Mouse (Mus musculus): Measurements from ENCODE around the gene Plaur. TPM values are rescaled to one million over a fixed set of nuclear protein-coding genes. Genes with fewer than 3 reads are reported as not detected.

Gene Plaur
- polyA plus RNA-seq, 1 experiment from 2014 or later = 2.3 TPM

GRCm38 (mm10) chr7:24428725-24429124 lies 33.6 kb upstream of the Plaur start:
- DNase-seq (no peak), ATAC-seq (ENCODE audit: low read depth) (no peak)
- Histone ChIP-seq H3K4me3 (replicated peaks) (no peak overlapping the region), H3K9me3 (replicated peaks) (no peaks in the 10 kb centered on the region), H3K27ac (no peak overlapping the region), H3K4me2 (no peak overlapping the region), H3K9ac (no peak overlapping the region), H3K36me3 (no peaks in the 10 kb centered on the region), H3K27me3 (peaks cover 22% of the 10 kb centered on the region), H3K4me1 (replicated peaks) (no peaks in the 10 kb centered on the region; the same call in 1 of the 2 replicates)
- WGBS (ENCODE audit: insufficient replicate concordance) = 81% methylated on average over 5 of the region's 5 CpGs

DNA sequence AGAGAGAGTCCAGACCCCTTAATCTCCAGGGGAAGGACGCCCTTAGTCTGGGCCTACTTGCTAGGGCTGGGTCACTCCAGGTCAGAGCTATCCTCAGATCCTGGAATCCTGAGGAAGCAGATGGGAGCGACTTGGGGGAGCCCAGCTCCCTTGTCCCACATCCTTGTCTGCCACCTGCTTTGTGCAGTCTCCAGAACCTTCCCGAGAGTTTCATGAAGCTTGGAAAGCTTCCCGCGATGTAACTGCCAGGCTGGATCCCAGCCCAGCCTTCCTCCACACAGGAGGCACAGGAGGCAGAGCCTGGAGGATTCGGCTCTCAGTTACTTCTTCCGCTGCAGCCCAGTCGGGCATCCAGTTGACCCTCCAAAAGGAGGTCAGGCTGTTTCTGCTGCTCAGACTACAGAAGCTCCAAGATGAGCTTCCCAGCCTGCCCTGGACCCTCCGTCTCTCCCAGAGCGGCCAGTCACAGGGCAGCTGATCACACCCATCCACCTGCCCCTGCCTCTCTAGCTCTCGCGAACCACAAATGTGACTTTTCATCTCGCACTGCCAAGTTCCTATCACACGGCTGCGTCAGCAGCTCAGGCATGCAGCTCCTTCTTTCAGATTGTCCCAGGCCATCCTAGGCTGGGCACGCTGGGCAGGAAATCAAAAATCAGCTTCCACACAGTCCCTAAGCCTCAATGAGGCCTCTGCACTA lies 32.7 kb upstream of the Plaur start:
- H3K4me1 ChIP-seq (replicated peaks) = no peaks in the 10 kb centered on the region; the same call in 1 of the 2 replicates
- DNase-seq (no peak), ATAC-seq (ENCODE audit: low read depth) (no peak)
- no peak overlapping the region for H3K27ac ChIP-seq
- peaks cover 29% of the 10 kb centered on the region for H3K27me3 ChIP-seq
- H3K36me3 ChIP-seq = no peaks in the 10 kb centered on the region
- H3K9me3 ChIP-seq (replicated peaks) = no peaks in the 10 kb centered on the region
- 69% methylated on average over 16 of the region's 16 CpGs for WGBS (ENCODE audit: insufficient replicate concordance)
- H3K4me2 ChIP-seq = no peak overlapping the region
- no peak overlapping the region for H3K4me3 ChIP-seq (replicated peaks)
- no peak overlapping the region for H3K9ac ChIP-seq

- Histone ChIP-seq H3K27me3 (peaks cover 29% of the 10 kb centered on the region), H3K27ac (no peak overlapping the region), H3K36me3 (no peaks in the 10 kb centered on the region), H3K9me3 (replicated peaks) (no peaks in the 10 kb centered on the region), H3K4me1 (replicated peaks) (no peaks in the 10 kb centered on the region), H3K4me3 (replicated peaks) (no peak overlapping the region), H3K9ac (no peak overlapping the region), H3K4me2 (no peak overlapping the region)
- no peak for DNase-seq
- ATAC-seq (ENCODE audit: low read depth) = no peak
- WGBS (ENCODE audit: insufficient replicate concordance) = 75% methylated on average over 15 of the region's 15 CpGs
Observed at GRCm38 (mm10) chr7:24430551-24431345, 31.5 kb upstream of the Plaur start.

DNA sequence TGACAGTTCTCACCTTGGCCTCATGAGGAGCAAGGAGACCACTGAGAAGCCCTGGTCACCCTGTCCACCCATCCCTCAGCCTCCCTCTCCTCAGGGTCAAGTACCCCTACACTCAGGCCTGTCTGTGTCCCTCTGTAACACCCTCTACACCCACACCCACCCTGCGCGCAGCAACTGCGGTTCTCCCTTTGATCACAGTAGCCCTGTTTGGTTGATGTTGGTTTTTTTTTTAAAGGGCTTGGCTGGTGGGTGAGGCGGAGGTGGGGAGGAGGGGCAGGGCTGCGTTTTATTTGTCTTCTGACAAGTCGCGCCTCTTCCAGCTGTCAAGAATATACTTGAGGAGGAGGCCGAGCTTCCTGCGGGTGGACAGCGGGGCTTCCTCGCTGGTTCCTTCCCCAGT lies 30.6 kb upstream of the Plaur start:
- 38% methylated on average over 11 of the region's 11 CpGs for WGBS (ENCODE audit: insufficient replicate concordance)
- H3K27ac ChIP-seq = no peak overlapping the region
- no peak overlapping the region for H3K4me2 ChIP-seq
- H3K36me3 ChIP-seq = no peaks in the 10 kb centered on the region
- ATAC-seq (ENCODE audit: low read depth) (no peak), DNase-seq (no peak)
- peaks cover 29% of the 10 kb centered on the region for H3K27me3 ChIP-seq
- H3K9ac ChIP-seq = no peak overlapping the region
- no peaks in the 10 kb centered on the region for H3K9me3 ChIP-seq (replicated peaks)
- H3K4me3 ChIP-seq (replicated peaks) = no peak overlapping the region
- H3K4me1 ChIP-seq (replicated peaks) = no peaks in the 10 kb centered on the region

- H3K4me3 ChIP-seq (replicated peaks) = no peak overlapping the region
- ATAC-seq (ENCODE audit: low read depth) = no peak
Observed at GRCm38 (mm10) chr7:24435305-24435704, 27.0 kb upstream of the Plaur start.

GRCm38 (mm10) chr7:24437981-24438380 lies 24.3 kb upstream of the Plaur start:
- 48% methylated on average over 10 of the region's 10 CpGs for WGBS (ENCODE audit: insufficient replicate concordance)
- no peak overlapping the region for H3K4me2 ChIP-seq
- no peak overlapping the region for H3K27ac ChIP-seq
- H3K9ac ChIP-seq = no peak overlapping the region
- H3K9me3 ChIP-seq (replicated peaks) = no peaks in the 10 kb centered on the region
- DNase-seq (no peak), ATAC-seq (ENCODE audit: low read depth) (no peak)
- H3K4me3 ChIP-seq (replicated peaks) = no peak overlapping the region
- no peaks in the 10 kb centered on the region for H3K36me3 ChIP-seq
- H3K4me1 ChIP-seq (replicated peaks) = no peaks in the 10 kb centered on the region
- H3K27me3 ChIP-seq = peaks cover 14% of the 10 kb centered on the region

More at GRCm38 (mm10) chr7:24435305-24435704, 27.0 kb upstream of the Plaur start:
- H3K27ac ChIP-seq = no peak overlapping the region
- WGBS (ENCODE audit: insufficient replicate concordance) = 63% methylated on average over 5 of the region's 5 CpGs
- no peaks in the 10 kb centered on the region for H3K36me3 ChIP-seq
- no peak for DNase-seq
- H3K4me2 ChIP-seq = no peak overlapping the region
- no peak overlapping the region for H3K9ac ChIP-seq
- no peaks in the 10 kb centered on the region for H3K4me1 ChIP-seq (replicated peaks)
- no peaks in the 10 kb centered on the region for H3K9me3 ChIP-seq (replicated peaks)
- H3K27me3 ChIP-seq = peaks cover 29% of the 10 kb centered on the region

GRCm38 (mm10) chr7:24439191-24439590 lies 23.1 kb upstream of the Plaur start:
- Histone ChIP-seq H3K36me3 (no peaks in the 10 kb centered on the region), H3K4me1 (replicated peaks) (no peaks in the 10 kb centered on the region), H3K27ac (no peak overlapping the region), H3K27me3 (peaks cover 2% of the 10 kb centered on the region; the same call in 1 of the 2 replicates), H3K4me3 (replicated peaks) (no peak overlapping the region), H3K4me2 (no peak overlapping the region), H3K9me3 (replicated peaks) (no peaks in the 10 kb centered on the region), H3K9ac (no peak overlapping the region)
- no peak for ATAC-seq (ENCODE audit: low read depth)
- no peak for DNase-seq
- WGBS (ENCODE audit: insufficient replicate concordance) = 67% methylated on average over 6 of the region's 6 CpGs

GRCm38 (mm10) chr7:24439891-24440290 lies 22.4 kb upstream of the Plaur start:
- DNase-seq = no peak
- H3K4me3 ChIP-seq (replicated peaks) = no peak overlapping the region
- no peak overlapping the region for H3K4me2 ChIP-seq
- H3K36me3 ChIP-seq = no peaks in the 10 kb centered on the region
- 57% methylated on average over 7 of the region's 7 CpGs for WGBS (ENCODE audit: insufficient replicate concordance)
- no peaks in the 10 kb centered on the region for H3K9me3 ChIP-seq (replicated peaks)
- no peak for ATAC-seq (ENCODE audit: low read depth)
- H3K27ac ChIP-seq = no peak overlapping the region
- no peaks in the 10 kb centered on the region for H3K27me3 ChIP-seq
- H3K4me1 ChIP-seq (replicated peaks) = no peaks in the 10 kb centered on the region
- no peak overlapping the region for H3K9ac ChIP-seq

GRCm38 (mm10) chr7:24441785-24442184 lies 20.5 kb upstream of the Plaur start:
- Histone ChIP-seq H3K27ac (no peak overlapping the region), H3K4me1 (replicated peaks) (no peaks in the 10 kb centered on the region), H3K9ac (no peak overlapping the region), H3K9me3 (replicated peaks) (no peaks in the 10 kb centered on the region), H3K4me3 (replicated peaks) (no peak overlapping the region), H3K27me3 (no peaks in the 10 kb centered on the region), H3K4me2 (no peak overlapping the region), H3K36me3 (no peaks in the 10 kb centered on the region)
- 9% methylated on average over 1 of the region's 1 CpGs for WGBS (ENCODE audit: insufficient replicate concordance)
- DNase-seq (peak; percentile 47), ATAC-seq (ENCODE audit: low read depth) (peak; percentile 54; the same call in 1 of the 2 replicates)

DNA sequence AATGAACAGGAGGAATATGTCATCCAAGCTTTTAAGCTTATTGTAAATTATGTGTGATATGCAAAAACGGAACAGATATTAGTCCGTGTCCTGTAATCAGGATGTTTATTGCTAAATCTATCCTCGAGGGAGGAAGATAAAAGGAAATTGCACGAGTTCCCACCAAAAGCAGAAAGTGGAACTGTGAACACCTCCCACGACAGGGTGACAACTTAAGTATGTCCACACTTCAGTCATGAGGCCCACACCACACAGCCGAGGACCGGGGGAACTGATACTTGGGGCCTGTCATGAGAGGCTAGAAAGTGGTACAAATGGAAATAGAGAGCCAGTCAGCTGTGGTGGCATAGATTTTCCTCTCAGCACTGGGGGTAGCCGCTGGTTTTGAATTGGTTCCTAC lies 20.0 kb upstream of the Plaur start:
- no peaks in the 10 kb centered on the region for H3K36me3 ChIP-seq
- ATAC-seq (ENCODE audit: low read depth) (no peak), DNase-seq (no peak)
- H3K27me3 ChIP-seq = no peaks in the 10 kb centered on the region
- H3K4me1 ChIP-seq (replicated peaks) = no peaks in the 10 kb centered on the region
- 49% methylated on average over 8 of the region's 8 CpGs for WGBS (ENCODE audit: insufficient replicate concordance)
- H3K4me2 ChIP-seq = no peak overlapping the region
- no peak overlapping the region for H3K9ac ChIP-seq
- H3K27ac ChIP-seq = no peak overlapping the region
- no peak overlapping the region for H3K4me3 ChIP-seq (replicated peaks)
- no peaks in the 10 kb centered on the region for H3K9me3 ChIP-seq (replicated peaks)

GRCm38 (mm10) chr7:24445266-24445926 lies 16.9 kb upstream of the Plaur start:
- H3K9me3 ChIP-seq (replicated peaks) = no peaks in the 10 kb centered on the region
- peaks cover 3% of the 10 kb centered on the region for H3K4me1 ChIP-seq (replicated peaks)
- no peak overlapping the region for H3K4me2 ChIP-seq
- 0 out of 2 replicates have a peak, but pooled peaks cover 2% of the 10 kb centered on the region for H3K27me3 ChIP-seq
- ATAC-seq (ENCODE audit: low read depth) (no peak), DNase-seq (no peak)
- no peak overlapping the region for H3K27ac ChIP-seq
- no peak overlapping the region for H3K4me3 ChIP-seq (replicated peaks)
- no peaks in the 10 kb centered on the region for H3K36me3 ChIP-seq
- H3K9ac ChIP-seq = no peak overlapping the region
- 67% methylated on average over 9 of the region's 9 CpGs for WGBS (ENCODE audit: insufficient replicate concordance)
